Mouse (Mus musculus) erythroblast, embryonic 14.5 days (primary cell): ENCODE results near the gene Neurog3. TPM values are rescaled to one million over a fixed set of nuclear protein-coding genes. Genes with fewer than 3 reads are reported as not detected.

ENCODE experiments used
- H3K27me3 ChIP-seq: 2 replicates; pipeline ENCODE4 v1.6.1; 2012; ENCODE audit warnings: inconsistent platforms; ENCODE audit not compliant: control insufficient read depth
- H3K36me3 ChIP-seq: 2 replicates; pipeline ENCODE4 v1.6.1; 2012; ENCODE audit warnings: mild to moderate bottlenecking, inconsistent platforms; ENCODE audit not compliant: control insufficient read depth
- H3K4me1 ChIP-seq: 2 replicates; pipeline ENCODE4 v1.6.1; 2012; ENCODE audit warnings: inconsistent platforms; ENCODE audit not compliant: control insufficient read depth
- H3K4me3 ChIP-seq: replicated peaks from 2 replicates; pipeline ENCODE3; 2012; ENCODE audit warnings: moderate library complexity, mild to moderate bottlenecking, inconsistent platforms
- H3K9me3 ChIP-seq: 2 replicates; pipeline ENCODE4 v1.6.1; 2012; ENCODE audit warnings: low read length, inconsistent platforms, mixed read lengths; ENCODE audit not compliant: control insufficient read depth
- GATA1 ChIP-seq: IDR thresholded peaks from 2 replicates; pipeline ENCODE4 v1.6.1; 2012; ENCODE audit warnings: low read length, inconsistent platforms, mixed read lengths
- TAL1 ChIP-seq: IDR thresholded peaks from 3 replicates; pipeline ENCODE4 v1.6.1; 2012; ENCODE audit warnings: low read length, inconsistent platforms, mixed read lengths
- polyA plus RNA-seq: library from polyadenylated mRNA; stranded (reverse); fragments of >175 nt; gene quantifications from 2 replicates; pipeline ENCODE4 v1.2.3, GENCODE M21; 2012

Gene Neurog3
- polyA plus RNA-seq, 1 experiment = not detected

DNA sequence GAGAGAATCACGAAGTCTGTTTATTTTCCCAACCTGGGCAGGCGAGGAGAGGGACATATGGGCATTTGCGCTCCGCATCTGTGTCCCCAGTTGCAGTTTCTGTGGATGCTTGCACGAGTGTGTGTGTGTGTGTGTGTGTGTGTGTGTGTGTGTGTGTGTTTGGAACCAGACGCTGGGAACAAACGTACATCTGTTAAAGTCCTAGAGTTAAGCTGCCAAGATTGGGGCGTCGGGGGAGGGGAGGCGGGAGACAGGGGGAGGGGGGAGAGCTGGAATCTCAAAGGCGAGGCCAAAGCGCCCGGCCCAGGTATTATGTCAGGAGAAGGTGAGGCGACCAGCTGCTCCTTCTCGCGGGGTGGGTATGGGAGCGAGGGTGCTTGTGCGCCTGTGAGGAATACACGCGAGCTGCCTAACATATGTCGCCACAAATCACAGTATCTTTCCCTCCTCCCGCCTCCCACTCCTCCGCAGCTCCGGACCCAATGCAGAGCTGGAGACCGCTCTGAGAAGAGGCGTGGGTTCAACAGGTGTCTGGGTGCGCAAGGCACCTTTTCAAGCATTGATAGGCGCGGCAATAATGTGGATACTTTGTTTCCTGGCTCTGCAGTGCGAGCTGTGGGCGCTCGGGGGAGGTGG is 4.5 kb upstream of the Neurog3 start:
- Histone ChIP-seq H3K9me3 (no peaks in the 10 kb centered on the region), H3K36me3 (no peaks in the 10 kb centered on the region), H3K4me1 (no peaks in the 10 kb centered on the region), H3K4me3 (no peak overlapping the region), H3K27me3 (peaks cover 57% of the 10 kb centered on the region)
- TF ChIP-seq TAL1 (no peak), GATA1 (no peak)

DNA sequence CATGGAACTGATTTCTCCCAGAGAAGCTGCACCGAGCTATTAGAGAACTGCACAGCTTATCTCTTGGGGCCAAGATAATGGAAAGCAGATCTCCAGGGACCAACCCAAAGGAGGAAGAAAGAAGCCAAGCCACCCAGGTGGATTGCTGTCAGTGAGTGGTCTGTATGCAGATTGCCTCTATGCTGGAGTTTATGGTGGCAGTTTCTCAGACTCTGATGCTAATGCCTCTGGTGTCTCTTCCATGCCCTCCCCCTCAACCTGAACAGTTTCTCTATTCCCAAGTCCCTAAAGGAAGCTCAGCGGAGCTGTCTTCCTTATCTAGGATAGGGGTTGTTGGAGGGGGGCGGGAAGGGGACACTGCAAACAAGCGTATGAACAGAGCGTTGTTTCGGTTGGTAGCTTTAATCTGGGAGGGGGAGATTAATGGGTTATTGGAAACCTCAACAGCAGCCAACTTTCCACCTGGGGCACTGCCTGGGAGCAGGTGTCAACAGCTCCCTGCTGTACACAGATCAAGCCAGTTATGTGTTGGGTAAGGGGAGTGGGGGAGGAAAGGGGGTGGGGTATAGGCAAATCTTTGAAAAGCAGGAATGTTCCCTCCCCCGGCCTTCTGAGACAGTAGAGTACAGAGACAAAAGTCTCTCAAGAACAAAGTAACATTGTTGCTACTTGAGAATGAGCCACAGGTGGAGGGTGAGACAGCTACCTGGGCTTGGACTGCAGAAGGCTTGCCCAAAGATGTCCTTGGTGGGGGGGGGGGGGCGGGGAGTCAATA is 3.0 kb downstream of the Neurog3 start:
- Histone ChIP-seq H3K27me3 (peaks cover 47% of the 10 kb centered on the region), H3K36me3 (no peaks in the 10 kb centered on the region)

DNA sequence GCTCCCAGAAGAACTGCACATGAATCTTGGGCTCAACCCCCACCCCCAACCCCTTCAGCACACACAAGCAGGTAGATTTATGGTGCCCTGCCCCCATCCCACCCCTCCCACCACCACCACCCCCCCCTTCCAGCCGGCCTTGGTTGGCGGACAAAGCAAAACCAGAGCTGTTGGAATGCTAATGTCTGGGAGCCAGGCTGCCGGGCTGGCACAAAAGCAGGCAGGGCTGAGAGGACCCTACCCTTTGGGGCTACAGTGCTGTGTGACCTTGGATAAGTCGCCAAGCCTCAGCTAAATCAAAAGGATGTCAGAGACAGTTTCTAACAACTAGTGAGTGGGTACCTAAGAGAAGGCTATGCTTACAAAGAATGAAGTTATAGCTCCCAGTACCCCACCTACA is 4.3 kb downstream of the Neurog3 start:
- TF ChIP-seq GATA1 (no peak), TAL1 (no peak)
- Histone ChIP-seq H3K27me3 (peaks cover 36% of the 10 kb centered on the region), H3K9me3 (no peaks in the 10 kb centered on the region), H3K4me3 (no peak overlapping the region), H3K36me3 (no peaks in the 10 kb centered on the region), H3K4me1 (no peaks in the 10 kb centered on the region)

More for the DNA sequence above, 3.0 kb downstream of the Neurog3 start:
- no peak overlapping the region for H3K4me3 ChIP-seq
- no peaks in the 10 kb centered on the region for H3K4me1 ChIP-seq
- TF ChIP-seq TAL1 (no peak), GATA1 (no peak)
- H3K9me3 ChIP-seq = no peaks in the 10 kb centered on the region

DNA sequence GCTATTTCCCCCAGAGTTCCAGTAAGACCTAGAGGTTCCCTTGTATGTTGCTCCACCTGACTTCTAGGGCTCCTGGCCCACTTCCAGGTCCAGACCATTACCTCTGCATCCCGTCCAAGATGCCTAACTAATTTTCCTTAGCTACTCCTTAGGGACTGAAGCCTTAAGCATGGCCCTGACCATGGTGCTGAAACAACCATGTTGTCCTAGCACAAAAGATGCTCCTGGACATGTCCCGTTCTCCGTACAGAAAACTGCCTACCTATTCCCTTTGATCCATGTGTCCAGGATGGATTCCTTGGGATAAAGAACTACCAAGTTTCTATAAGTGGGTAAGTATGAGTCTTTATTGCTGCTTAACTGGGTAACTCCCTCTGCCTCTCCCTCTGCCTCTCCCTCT is 5.2 kb downstream of the Neurog3 start:
- Histone ChIP-seq H3K36me3 (no peaks in the 10 kb centered on the region), H3K27me3 (peaks cover 27% of the 10 kb centered on the region), H3K9me3 (no peaks in the 10 kb centered on the region), H3K4me1 (no peaks in the 10 kb centered on the region), H3K4me3 (no peak overlapping the region)
- no peak for TF ChIP-seq TAL1
- no peak for TF ChIP-seq GATA1

DNA sequence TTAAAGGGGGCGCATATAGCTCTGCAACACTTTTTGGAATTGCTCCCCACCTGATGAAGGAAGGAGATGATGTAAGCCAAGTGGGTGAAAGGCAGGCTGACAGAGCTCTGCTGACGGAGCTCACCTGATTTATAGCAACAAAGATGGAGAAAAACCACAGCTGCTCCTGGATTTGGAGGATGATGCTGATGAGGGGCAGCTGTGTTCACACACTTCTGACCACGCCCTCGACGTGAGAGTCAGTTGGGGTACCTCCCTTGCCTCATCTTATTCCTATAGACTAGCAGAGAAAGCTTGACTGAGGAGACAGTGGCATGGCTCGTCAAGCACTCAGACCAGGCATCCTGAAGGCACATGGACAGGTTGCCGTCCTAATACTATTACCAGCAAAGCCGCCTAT is 10.9 kb downstream of the Neurog3 start, which contains the start of gene Fam241b:
Gene Fam241b (minus strand): TSS at position 101 of the 400 bp plus-strand sequence.
- no peaks in the 10 kb centered on the region for H3K4me1 ChIP-seq
- no peaks in the 10 kb centered on the region for H3K36me3 ChIP-seq
- H3K4me3 ChIP-seq = no peak within 1 kb of the TSS
- H3K27me3 ChIP-seq = no peaks in the 10 kb centered on the region
- TF ChIP-seq TAL1 (no peak), GATA1 (no peak)
- no peaks in the 10 kb centered on the region for H3K9me3 ChIP-seq

DNA sequence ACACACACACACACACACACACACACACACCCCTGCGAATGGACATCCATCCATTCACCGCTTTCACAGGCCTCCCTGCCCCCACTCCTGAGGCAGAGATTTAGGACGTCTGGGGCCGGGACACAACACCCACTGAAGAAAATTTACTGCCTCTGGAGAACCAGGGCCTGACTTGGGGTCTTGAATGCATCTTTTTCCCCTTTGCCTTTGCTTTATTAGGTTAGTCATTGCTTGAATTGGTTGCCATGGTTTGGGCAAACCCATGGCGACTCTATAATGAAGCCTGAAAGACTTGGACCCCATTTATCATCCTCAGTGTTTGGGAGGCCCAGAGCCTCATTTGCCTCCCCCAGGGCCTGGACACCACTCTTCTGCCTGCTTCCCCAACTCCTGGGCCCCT is 13.1 kb downstream of the Neurog3 start:
- TF ChIP-seq TAL1 (no peak), GATA1 (no peak)
- no peak overlapping the region for H3K4me3 ChIP-seq
- no peaks in the 10 kb centered on the region for H3K4me1 ChIP-seq
- no peaks in the 10 kb centered on the region for H3K36me3 ChIP-seq
- no peaks in the 10 kb centered on the region for H3K9me3 ChIP-seq
- H3K27me3 ChIP-seq = no peaks in the 10 kb centered on the region

DNA sequence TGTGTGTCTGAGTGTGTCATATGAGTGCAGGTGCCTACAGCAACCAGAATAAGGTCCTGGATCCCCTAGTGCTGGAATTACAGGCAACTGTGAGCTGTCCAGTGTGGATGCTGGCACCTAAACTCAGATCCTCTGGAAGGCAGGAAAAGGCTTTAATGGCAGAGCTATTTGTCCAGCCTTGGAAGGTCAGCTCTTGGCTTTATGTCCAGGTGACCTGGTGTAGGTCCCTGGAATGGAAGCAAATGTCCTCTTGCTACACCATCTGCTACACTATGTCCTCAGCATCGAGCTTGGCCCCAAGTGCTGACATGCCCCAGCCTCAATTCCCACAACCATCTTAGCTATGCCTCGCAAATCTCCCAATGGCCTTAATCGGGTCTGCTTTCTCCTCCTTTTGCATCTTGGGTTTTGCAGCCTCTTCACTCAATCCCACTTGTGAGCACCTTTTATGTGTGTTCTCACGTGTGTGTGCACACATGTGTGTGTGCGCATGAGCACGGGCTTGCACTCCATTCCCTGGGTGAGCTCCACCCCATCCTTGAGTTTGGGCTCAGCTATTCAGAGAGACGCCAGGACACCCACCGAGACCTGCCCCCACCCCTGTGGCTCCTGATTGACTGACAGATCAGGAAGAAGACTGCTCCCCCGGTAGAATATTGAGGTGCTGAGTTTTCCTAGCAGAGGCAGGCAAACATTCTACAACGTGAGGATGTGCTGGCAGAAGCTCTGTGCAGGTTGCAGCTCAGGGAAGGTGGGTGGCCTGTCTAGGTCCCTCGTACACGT is 14.8 kb downstream of the Neurog3 start:
- Histone ChIP-seq H3K27me3 (no peaks in the 10 kb centered on the region), H3K9me3 (no peaks in the 10 kb centered on the region), H3K4me1 (no peaks in the 10 kb centered on the region), H3K36me3 (no peaks in the 10 kb centered on the region), H3K4me3 (no peak overlapping the region)
- TF ChIP-seq GATA1 (no peak), TAL1 (no peak)

DNA sequence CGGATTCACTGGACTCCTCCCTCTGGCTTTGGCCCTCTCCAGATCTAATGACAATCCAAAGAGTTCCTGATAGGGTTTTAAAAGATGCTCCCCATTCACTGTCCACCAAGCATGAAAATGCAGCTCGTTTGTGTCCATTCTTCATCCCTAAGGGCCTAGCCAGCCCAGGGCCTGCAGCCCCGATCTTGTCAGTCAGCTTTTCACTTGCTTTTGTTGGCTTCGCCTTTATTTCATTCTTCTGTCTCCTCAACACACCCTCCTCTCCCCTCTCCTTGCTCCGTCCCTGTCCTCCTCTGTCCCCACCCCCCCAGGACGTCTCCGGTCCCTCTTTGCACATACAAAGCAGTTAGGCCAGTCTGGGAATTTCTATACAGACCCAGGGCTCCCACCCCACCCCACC is 17.0 kb downstream of the Neurog3 start:
- TF ChIP-seq GATA1 = no peak
- TF ChIP-seq TAL1 = no peak
- H3K9me3 ChIP-seq = no peaks in the 10 kb centered on the region
- no peaks in the 10 kb centered on the region for H3K4me1 ChIP-seq
- H3K36me3 ChIP-seq = no peaks in the 10 kb centered on the region
- no peak overlapping the region for H3K4me3 ChIP-seq
- H3K27me3 ChIP-seq = no peaks in the 10 kb centered on the region

DNA sequence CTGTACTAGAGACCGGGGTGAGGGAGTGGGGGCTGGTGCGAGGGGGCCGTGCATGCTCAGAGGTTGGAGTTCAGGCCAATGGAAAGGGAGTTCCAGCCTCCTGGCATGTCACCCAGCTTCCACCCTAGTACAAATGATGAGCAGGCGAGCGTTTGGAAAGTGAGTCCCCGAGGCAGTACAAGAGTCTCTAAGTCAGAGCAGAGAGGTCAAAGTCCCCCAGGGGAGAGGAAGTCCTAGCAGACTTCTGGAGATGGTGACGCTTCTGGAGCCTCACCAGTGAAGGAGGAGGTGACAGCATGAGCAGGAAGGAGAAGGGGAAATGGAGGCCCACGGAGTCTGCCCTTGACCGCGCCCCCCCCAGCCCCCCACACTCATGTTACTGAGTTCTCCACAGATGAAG is 29.5 kb downstream of the Neurog3 start:
- peaks cover 4% of the 10 kb centered on the region; the same call in 1 of the 2 replicates for H3K9me3 ChIP-seq
- no peaks in the 10 kb centered on the region for H3K36me3 ChIP-seq
- H3K4me1 ChIP-seq = no peaks in the 10 kb centered on the region
- TF ChIP-seq GATA1 = no peak
- H3K4me3 ChIP-seq = no peak overlapping the region
- H3K27me3 ChIP-seq = 0 out of 2 replicates have a peak, but pooled peaks cover 2% of the 10 kb centered on the region
